Mouse (Mus musculus) thymus, postnatal 10 days (tissue): ENCODE results near the gene Gm37240.

Experiments
- DNase-seq, 2 experiments: peaks; one replicate each; pipeline ENCODE4 v3.0.0; 2021; ENCODE audit warnings: low spot score in 2 of 2

Gm37240 gene

GRCm38 (mm10) chr3:85341103-85341860 lies 546.0 kb downstream of the Gm37240 start:
- no peak for DNase-seq

- DNase-seq, result no peak
Measured at GRCm38 (mm10) chr3:85340491-85340890, 546.8 kb downstream of the Gm37240 start.

DNA sequence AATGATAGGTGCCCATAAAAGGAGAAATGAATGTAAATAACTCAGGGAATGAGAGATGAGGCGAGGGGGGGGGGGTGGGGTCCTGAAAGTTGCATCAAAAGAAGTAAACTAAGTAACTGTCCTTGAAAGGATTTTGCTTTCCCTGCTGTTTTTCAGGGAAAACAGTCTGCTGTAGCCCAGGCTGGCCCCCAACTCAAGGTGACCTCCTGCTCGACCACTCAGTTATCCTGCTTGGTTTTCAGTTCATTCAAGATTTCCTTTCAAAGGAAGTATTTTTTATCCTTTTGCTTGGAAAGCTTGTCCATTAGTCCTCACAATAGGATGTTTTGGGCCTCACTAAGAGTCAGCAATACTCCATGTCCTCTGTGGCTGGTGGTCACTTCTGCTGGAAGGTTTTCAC lies 547.4 kb downstream of the Gm37240 start:
- DNase-seq, result no peak

DNA sequence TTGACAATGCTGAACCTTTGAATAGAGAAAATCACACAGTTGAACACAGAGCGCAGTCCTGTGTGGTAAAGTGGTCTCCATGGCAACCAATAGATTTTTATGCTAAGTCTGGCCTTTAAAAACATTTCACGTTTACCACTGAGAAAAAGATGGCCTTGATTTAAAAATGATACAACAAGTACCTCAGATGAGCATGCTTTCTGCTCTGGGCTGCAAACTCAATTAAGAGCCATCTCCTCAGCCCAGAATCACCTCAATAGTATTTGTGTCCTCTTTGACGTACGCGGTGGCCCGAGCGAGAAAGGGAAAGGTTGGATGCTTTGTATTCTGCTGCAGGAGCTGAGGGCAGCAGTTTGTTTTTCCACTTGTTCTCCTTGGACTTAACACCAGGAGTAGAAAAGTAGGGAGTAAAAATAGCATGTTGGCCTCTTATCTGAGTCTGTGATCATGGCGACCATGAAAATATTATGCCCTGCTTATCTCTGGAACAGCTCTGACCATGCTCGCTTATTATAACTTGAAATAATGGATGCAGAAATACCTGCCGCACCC lies 548.0 kb downstream of the Gm37240 start:
- DNase-seq, result no peak

DNA sequence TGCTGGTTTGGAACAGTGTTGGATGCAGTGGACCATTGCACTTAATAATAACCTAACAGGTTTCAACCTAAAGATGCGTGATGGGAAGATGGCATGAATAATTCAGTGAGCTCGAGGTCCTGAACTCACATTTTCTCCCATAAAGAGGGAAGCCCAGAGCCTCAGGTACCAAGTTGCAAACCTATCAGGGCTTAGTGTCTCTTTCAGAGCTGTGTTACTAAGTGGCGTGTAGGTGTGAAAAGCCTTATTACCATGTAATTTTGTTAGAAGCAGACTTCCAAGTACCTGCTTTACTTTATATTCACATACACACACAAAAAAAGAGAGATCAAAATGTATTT lies 548.6 kb downstream of the Gm37240 start:
- DNase-seq, result no peak

DNA sequence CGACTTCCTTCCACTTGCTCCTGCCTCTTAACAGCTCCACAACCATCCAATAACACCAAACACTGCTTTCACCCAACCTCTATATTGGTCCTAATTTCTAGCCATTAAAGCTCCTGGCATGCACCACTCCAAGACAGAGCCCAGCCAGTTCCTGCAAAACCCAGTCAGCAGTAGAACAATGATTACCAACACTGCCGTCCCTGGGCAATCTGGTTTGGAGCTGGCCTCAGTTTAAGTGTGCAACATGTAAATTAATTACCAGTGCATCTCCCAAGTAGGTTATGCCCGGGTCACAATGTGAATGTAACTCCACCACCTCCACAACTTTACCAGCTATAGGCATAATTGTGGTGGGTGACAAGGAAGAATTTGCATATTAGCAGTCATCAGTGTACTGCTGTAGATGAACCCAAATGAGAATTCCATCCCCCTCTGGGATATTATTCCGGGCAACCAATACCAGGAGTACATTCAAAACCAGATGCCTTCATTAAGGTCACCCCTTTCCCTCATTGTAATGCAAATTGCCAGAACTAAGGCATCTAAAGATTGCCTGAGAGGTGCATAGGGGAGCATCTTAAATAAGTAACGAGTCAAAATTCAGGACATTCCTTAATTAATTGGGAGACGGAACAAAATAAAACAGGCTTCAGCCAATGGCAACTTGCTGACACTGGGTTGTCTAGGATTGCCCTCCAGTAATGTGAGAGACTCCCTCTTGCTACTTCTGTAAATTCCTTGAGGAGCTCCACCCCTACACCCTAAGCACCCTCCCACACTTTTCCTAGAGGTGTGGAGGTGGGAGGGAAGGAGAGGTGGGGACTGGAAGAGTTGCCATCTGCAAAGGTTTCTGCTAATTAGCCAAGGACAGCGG lies 549.2 kb downstream of the Gm37240 start:
- DNase-seq, result no peak

DNA sequence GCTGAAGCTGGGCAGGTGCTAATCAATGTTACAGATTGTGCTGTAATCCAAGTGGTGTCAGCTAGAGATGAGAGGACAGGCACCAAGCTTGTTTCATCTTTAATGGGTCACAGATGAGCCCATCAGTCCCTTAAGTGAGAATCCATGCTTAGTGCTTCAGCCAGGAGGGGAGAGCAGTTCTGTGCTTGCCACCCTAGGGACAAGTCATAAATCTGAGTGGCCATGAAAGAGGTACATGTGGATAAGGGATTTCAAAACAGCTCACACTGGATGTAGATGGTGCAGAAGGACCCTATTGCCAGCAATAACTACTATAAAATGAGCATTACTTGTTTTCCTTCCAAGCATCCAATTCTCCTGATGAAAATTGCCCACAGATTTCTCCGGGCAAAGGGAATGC lies 551.8 kb downstream of the Gm37240 start:
- DNase-seq, result no peak

DNA sequence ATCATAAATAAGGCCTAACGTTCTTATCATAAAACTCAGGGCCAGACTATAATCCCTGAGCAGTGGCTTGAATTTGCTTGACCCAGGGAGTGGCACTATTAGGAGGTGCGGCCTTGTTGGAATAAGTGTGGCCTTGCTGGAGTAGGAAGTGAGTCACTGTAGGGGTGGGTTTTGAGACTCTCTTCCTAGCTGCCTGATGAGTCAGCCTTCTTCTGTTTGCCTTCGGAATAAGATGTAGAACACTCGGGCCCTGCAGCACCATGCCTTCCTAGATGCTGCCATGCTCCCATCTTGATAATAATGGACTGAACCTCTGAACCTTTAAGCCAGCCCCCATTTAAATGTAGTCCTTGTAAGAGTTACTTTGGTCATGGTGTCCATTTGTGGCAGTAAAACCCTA lies 555.0 kb downstream of the Gm37240 start:
- no peak for DNase-seq

GRCm38 (mm10) chr3:85318256-85318655 lies 569.1 kb downstream of the Gm37240 start:
- no peak for DNase-seq

- DNase-seq, result no peak
Measured at GRCm38 (mm10) chr3:85317306-85317705, 570.0 kb downstream of the Gm37240 start.

DNA sequence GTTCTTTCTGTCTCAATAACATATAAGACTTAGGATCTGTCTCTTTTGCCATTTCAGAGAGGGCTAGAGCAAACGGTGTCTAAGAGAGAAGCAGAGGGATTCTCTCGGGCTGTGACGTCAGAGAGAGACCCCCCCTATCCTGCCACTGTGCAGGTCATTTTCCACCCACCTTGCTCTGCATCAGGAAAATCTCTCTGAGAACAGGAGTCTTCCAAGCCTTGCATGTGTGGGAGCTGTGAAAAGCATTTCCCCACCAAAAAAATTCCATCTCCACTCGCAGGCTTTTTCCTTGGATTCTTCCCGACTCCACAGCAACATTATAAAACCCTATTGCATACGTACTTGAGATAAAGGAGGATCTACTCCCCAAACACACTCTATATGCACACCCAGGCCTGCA lies 572.4 kb downstream of the Gm37240 start:
- DNase-seq, result no peak

DNA sequence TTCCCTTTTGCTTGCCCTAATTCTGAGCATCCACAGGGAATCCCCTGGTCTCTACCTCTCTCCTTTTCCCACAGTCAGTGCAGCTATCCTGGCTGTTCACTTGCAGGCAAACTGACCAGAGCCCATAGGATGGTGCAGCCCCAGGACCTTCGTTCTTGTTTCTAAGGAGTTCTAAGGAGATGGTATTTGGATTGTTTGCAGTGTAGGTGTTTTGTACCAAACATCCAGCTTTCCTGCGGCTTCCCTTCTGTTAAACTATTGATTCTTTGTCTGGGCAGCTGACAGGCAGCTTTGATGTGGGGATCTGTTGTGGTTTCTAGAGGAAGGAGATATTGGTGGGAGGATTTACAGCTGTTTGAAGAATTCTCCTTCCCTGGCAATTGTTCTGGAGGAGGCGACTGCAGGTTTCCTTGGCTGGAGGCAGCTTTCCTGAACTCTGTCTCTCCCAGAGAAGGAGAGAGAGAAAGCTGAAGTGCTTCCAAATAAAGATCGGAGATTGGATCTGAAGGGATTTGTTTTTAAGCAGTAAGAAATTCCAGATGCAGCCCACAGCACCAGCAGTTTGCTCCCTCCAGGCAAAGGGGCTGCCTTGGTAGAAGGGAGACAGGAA lies 573.6 kb downstream of the Gm37240 start:
- DNase-seq, result no peak

- no peak for DNase-seq
Measured at GRCm38 (mm10) chr3:85311176-85311575, 576.1 kb downstream of the Gm37240 start.

DNA sequence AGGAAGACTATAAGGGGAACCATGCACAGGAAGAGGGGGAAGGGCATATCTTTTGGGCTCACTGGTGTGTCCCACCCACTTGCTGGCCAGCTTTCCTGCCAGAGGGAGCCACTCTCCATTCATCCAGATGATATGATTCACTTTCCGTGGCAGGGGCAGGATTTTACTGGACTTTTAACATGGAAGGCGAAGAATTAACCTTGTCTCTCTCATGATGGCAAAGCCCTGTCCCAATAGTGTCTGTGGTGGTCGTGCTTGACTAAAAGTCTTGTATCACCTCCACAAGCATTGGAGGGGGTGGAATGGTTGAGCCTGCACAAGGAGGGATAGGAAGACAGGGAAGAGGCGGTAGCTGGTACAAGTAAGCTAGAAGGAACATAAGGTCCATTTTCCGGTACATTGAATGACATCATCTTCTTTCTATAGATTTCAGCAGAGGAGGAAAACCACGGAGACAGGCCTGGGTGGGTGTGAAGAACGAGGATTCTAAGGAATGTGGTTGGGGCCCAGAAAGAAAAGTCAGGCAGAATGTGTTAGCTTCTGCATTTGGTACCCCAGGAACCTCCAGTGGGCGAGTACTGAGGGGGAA lies 576.8 kb downstream of the Gm37240 start:
- no peak for DNase-seq

- DNase-seq, result no peak
Measured at GRCm38 (mm10) chr3:85309168-85309567, 578.1 kb downstream of the Gm37240 start.

DNA sequence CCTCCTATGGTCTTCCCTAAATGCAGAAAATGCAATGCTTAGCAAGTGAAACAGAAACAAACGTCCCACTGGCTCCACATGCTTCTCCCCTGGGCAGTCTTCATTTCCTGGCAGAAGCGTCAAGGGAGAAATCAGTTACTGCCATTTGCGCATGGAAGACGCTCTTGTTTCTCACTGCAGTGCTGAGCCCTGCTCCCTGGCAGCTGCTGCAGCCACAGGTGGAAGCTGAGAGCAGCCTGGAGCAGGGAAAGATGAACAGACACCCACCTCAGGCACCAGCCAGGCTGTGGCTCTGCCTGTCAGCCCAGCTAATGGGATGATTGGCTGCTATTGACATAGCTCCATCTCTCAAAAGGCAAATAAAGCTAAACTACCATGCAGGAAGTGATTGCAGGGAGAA lies 578.6 kb downstream of the Gm37240 start:
- no peak for DNase-seq

DNA sequence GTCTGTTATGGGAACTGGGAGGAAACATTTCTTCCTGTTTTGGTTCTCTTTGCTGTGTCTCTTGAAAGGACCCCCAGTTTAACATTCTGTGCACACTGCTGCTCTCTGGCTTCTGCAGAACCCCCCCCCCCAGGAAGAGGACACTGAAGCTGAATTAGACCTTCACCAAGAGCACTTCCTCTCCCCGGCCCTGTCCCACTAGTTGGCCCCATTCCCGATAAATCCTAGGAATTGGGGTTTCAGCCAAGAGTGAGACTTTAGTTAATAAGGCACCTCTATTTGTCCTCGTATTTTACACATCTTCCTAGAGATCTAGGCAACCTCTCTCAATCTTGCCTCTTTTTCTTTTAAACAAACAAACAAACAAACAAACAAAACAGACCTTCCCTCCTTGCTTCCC lies 585.5 kb downstream of the Gm37240 start:
- DNase-seq, result no peak

- no peak for DNase-seq
Measured at GRCm38 (mm10) chr3:85301336-85301735, 586.0 kb downstream of the Gm37240 start.

GRCm38 (mm10) chr3:85299649-85300550 lies 587.4 kb downstream of the Gm37240 start:
- DNase-seq, result no peak

GRCm38 (mm10) chr3:85295229-85295628 lies 592.1 kb downstream of the Gm37240 start:
- no peak for DNase-seq

- DNase-seq, result no peak
Measured at GRCm38 (mm10) chr3:85287627-85288026, 599.7 kb downstream of the Gm37240 start.
